Mouse (Mus musculus) embryonic facial prominence, embryonic 14.5 days (tissue): ENCODE data around the gene Def6. TPM values are rescaled to one million over a fixed set of nuclear protein-coding genes. Genes with fewer than 3 reads are reported as not detected.

Experiments
- polyA plus RNA-seq: library from polyadenylated mRNA; unstranded; fragments of >200 nt; fragmentation: Nextera tagmentation; extraction: Ambion mirVana; gene quantifications from 2 replicates; pipeline ENCODE4 v1.2.1, GENCODE M21; 2014

Def6 gene
- polyA plus RNA-seq, 1 experiment from 2014 or later: 9.4 TPM

Other genes with a start within 250 kb of the Def6 start
- 1.4 and 2.4 TPM in 2 replicates for gene Tcp11, start 127.1 kb upstream of the Def6 start, polyA plus RNA-seq
- 8.1 and 8.8 TPM in 2 replicates for gene Scube3, start 65.6 kb upstream of the Def6 start, polyA plus RNA-seq
- 30.6 and 35.7 TPM in 2 replicates for gene Zfp523, start 30.6 kb upstream of the Def6 start, polyA plus RNA-seq
- 2.9 and 3.0 TPM in 2 replicates for gene Ppard, start 24.9 kb downstream of the Def6 start, polyA plus RNA-seq
- 26.1 and 30.6 TPM in 2 replicates for gene Fance, start 105.7 kb downstream of the Def6 start, polyA plus RNA-seq
- 800 and 852 TPM in 2 replicates for gene Rpl10a, start 120.7 kb downstream of the Def6 start, polyA plus RNA-seq
- gene Tead3, start 143.0 kb downstream of the Def6 start, polyA plus RNA-seq: 11.3 and 12.0 TPM in 2 replicates
- gene Tulp1, start 157.4 kb downstream of the Def6 start, polyA plus RNA-seq: 3.9 and 6.0 TPM in 2 replicates